Mouse (Mus musculus): Measurements from ENCODE around the gene Cxcl16. TPM values are rescaled to one million over a fixed set of nuclear protein-coding genes. Genes with fewer than 3 reads are reported as not detected.
"Not testable (repeated sequence)": the region's sequence is repeated elsewhere in the genome, so short reads cannot be mapped to it uniquely, and the experiment has no call there.

Cxcl16 gene
- polyA plus RNA-seq, 1 experiment from 2014 or later, result 7.3 TPM

GRCm38 (mm10) chr11:70432048-70432894 lies 27.5 kb downstream of the Cxcl16 start, which contains the start of gene Arrb2:
Gene Arrb2 (plus strand): TSS chr11:70432635.
- WGBS, result under 1% methylated on average over 69 of the region's 75 CpGs

GRCm38 (mm10) chr11:70431574-70431973 lies 28.2 kb downstream of the Cxcl16 start:
- ATAC-seq, result no peak
- Histone ChIP-seq H3K9me3 (ENCODE audit: control insufficient read depth, low read length) (no peaks in the 10 kb centered on the region), H3K4me1 (ENCODE audit: control insufficient read depth, insufficient read depth, low read depth, low read length) (peaks cover 17% of the 10 kb centered on the region), H3K9ac (ENCODE audit: low read depth, low read length) (peak overlapping the region; percentile 16), H3K4me2 (ENCODE audit: low read length) (peak overlapping the region; percentile 83), H3K27me3 (replicated peaks; ENCODE audit: control insufficient read depth, insufficient read depth, low read length) (no peaks in the 10 kb centered on the region), H3K36me3 (ENCODE audit: control insufficient read depth, insufficient read depth, low read length) (peaks cover 6% of the 10 kb centered on the region), H3K27ac (ENCODE audit: low read depth, low read length) (peak overlapping the region; percentile 56), H3K4me3 (ENCODE audit: low read length) (peak overlapping the region; percentile 78)
- 22% methylated on average over 5 of the region's 5 CpGs for WGBS

More at GRCm38 (mm10) chr11:70432048-70432894, 27.5 kb downstream of the Cxcl16 start, which contains the start of gene Arrb2:
- H3K27me3 ChIP-seq (replicated peaks; ENCODE audit: control insufficient read depth, insufficient read depth, low read length), result no peaks in the 10 kb centered on the region
- peaks cover 12% of the 10 kb centered on the region for H3K36me3 ChIP-seq (ENCODE audit: control insufficient read depth, insufficient read depth, low read length)
- no peaks in the 10 kb centered on the region for H3K9me3 ChIP-seq (ENCODE audit: control insufficient read depth, low read length)
- H3K4me2 ChIP-seq (ENCODE audit: low read length), result peak within 1 kb of the TSS; percentile 83
- peak within 1 kb of the TSS; percentile 78 for H3K4me3 ChIP-seq (ENCODE audit: low read length)
- peaks cover 17% of the 10 kb centered on the region for H3K4me1 ChIP-seq (ENCODE audit: control insufficient read depth, insufficient read depth, low read depth, low read length)
- H3K27ac ChIP-seq (ENCODE audit: low read depth, low read length), result peak within 1 kb of the TSS; percentile 95
- H3K9ac ChIP-seq (ENCODE audit: low read depth, low read length), result peak within 1 kb of the TSS; percentile 95
- peak; percentile 97 for ATAC-seq

DNA sequence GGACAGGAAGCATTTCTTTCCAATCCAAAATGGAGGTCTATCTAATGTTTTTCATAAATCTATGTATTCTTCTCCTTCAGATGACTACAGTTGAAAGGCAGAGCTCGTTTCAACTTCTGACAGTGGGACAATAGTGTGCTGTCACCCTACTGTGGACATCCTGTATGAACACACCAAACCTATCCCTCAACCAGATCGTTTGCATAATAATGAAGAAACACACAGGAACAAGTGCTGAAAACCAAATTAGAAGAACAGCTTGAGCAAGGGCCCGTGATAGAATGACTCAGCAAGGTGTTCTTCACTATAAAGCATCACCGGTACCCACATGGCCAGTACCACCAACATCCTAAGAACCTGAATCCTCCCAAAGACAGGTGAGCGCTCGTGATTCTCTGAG lies 33.2 kb downstream of the Cxcl16 start:
- 70% methylated on average over 6 of the region's 6 CpGs for WGBS
- not testable (repeated sequence) for H3K36me3 ChIP-seq (ENCODE audit: control insufficient read depth, insufficient read depth, low read length); H3K9ac ChIP-seq (ENCODE audit: low read depth, low read length); H3K27me3 ChIP-seq (replicated peaks; ENCODE audit: control insufficient read depth, insufficient read depth, low read length); ATAC-seq; H3K9me3 ChIP-seq (ENCODE audit: control insufficient read depth, low read length); H3K4me3 ChIP-seq (ENCODE audit: low read length); H3K4me1 ChIP-seq (ENCODE audit: control insufficient read depth, insufficient read depth, low read depth, low read length); H3K27ac ChIP-seq (ENCODE audit: low read depth, low read length); H3K4me2 ChIP-seq (ENCODE audit: low read length)

DNA sequence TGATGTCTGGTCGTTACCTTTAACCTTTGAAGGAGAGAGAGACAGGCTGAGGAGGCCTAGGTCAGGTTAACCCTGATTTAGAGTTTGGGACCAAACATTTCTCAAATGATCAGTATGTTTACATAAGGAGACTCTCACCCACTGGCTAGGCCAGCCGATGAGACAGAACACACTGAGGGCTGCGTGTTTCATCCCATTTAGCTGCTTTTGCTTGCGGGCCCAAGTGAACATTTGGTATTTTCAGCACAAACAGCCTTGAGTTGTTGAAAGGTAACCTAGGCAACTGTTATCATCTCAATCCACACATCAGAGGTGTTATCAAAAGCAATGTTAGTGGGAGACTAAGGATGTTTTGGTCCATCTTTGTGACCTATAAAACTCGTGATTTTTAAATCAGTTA lies 40.3 kb downstream of the Cxcl16 start:
- Histone ChIP-seq H3K4me2 (ENCODE audit: low read length) (no peak overlapping the region), H3K36me3 (ENCODE audit: control insufficient read depth, insufficient read depth, low read length) (no peaks in the 10 kb centered on the region), H3K27ac (ENCODE audit: low read depth, low read length) (no peak overlapping the region), H3K9ac (ENCODE audit: low read depth, low read length) (no peak overlapping the region), H3K4me1 (ENCODE audit: control insufficient read depth, insufficient read depth, low read depth, low read length) (no peaks in the 10 kb centered on the region), H3K27me3 (replicated peaks; ENCODE audit: control insufficient read depth, insufficient read depth, low read length) (no peaks in the 10 kb centered on the region), H3K9me3 (ENCODE audit: control insufficient read depth, low read length) (no peaks in the 10 kb centered on the region), H3K4me3 (ENCODE audit: low read length) (no peak overlapping the region)
- ATAC-seq, result no peak
- WGBS, result 74% methylated on average over 5 of the region's 5 CpGs

DNA sequence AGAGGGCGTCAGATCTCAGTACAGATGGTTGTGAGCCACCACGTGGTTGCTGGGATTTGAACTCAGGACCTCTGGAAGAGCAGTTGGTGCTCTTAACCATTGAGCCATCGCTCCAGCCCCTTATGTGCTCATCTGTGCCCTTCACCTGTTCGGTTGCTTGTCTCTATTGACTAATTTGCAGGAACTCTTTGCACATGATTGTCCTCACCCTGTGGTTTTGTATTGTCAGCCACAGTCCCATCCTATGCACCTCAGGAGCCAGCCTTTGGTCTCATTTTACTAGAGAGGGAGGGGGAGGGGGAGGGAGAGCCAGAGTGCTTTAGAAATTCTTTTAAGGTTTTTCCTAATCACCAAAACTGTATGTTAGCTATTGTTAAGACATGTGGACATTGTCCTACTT lies 41.6 kb downstream of the Cxcl16 start:
- no peak for ATAC-seq
- H3K4me1 ChIP-seq (ENCODE audit: control insufficient read depth, insufficient read depth, low read depth, low read length), result no peaks in the 10 kb centered on the region
- H3K36me3 ChIP-seq (ENCODE audit: control insufficient read depth, insufficient read depth, low read length), result no peaks in the 10 kb centered on the region
- H3K27ac ChIP-seq (ENCODE audit: low read depth, low read length), result no peak overlapping the region
- H3K9me3 ChIP-seq (ENCODE audit: control insufficient read depth, low read length), result no peaks in the 10 kb centered on the region
- 65% methylated on average over 4 of the region's 4 CpGs for WGBS
- H3K4me3 ChIP-seq (ENCODE audit: low read length), result no peak overlapping the region
- H3K9ac ChIP-seq (ENCODE audit: low read depth, low read length), result no peak overlapping the region
- H3K4me2 ChIP-seq (ENCODE audit: low read length), result no peak overlapping the region
- no peaks in the 10 kb centered on the region for H3K27me3 ChIP-seq (replicated peaks; ENCODE audit: control insufficient read depth, insufficient read depth, low read length)

GRCm38 (mm10) chr11:70413961-70414360 lies 45.8 kb downstream of the Cxcl16 start:
- Histone ChIP-seq H3K36me3 (ENCODE audit: control insufficient read depth, insufficient read depth, low read length) (no peaks in the 10 kb centered on the region), H3K27me3 (replicated peaks; ENCODE audit: control insufficient read depth, insufficient read depth, low read length) (no peaks in the 10 kb centered on the region), H3K4me3 (ENCODE audit: low read length) (no peak overlapping the region), H3K9ac (ENCODE audit: low read depth, low read length) (no peak overlapping the region), H3K4me1 (ENCODE audit: control insufficient read depth, insufficient read depth, low read depth, low read length) (peaks cover 3% of the 10 kb centered on the region), H3K4me2 (ENCODE audit: low read length) (no peak overlapping the region), H3K9me3 (ENCODE audit: control insufficient read depth, low read length) (no peaks in the 10 kb centered on the region), H3K27ac (ENCODE audit: low read depth, low read length) (no peak overlapping the region)
- ATAC-seq, result no peak
- WGBS, result 8% methylated on average over 3 of the region's 3 CpGs

GRCm38 (mm10) chr11:70412591-70412990 lies 47.2 kb downstream of the Cxcl16 start:
- no peak overlapping the region for H3K9ac ChIP-seq (ENCODE audit: low read depth, low read length)
- no peaks in the 10 kb centered on the region for H3K36me3 ChIP-seq (ENCODE audit: control insufficient read depth, insufficient read depth, low read length)
- no peak overlapping the region for H3K4me2 ChIP-seq (ENCODE audit: low read length)
- no peak for ATAC-seq
- H3K9me3 ChIP-seq (ENCODE audit: control insufficient read depth, low read length), result no peaks in the 10 kb centered on the region
- 74% methylated on average over 5 of the region's 5 CpGs for WGBS
- H3K27me3 ChIP-seq (replicated peaks; ENCODE audit: control insufficient read depth, insufficient read depth, low read length), result no peaks in the 10 kb centered on the region
- peaks cover 14% of the 10 kb centered on the region for H3K4me1 ChIP-seq (ENCODE audit: control insufficient read depth, insufficient read depth, low read depth, low read length)
- H3K4me3 ChIP-seq (ENCODE audit: low read length), result no peak overlapping the region
- H3K27ac ChIP-seq (ENCODE audit: low read depth, low read length), result no peak overlapping the region

GRCm38 (mm10) chr11:70410297-70410643 lies 49.5 kb downstream of the Cxcl16 start:
- peak overlapping the region; percentile 76 for H3K4me2 ChIP-seq (ENCODE audit: low read length)
- H3K4me1 ChIP-seq (ENCODE audit: control insufficient read depth, insufficient read depth, low read depth, low read length), result peaks cover 18% of the 10 kb centered on the region
- ATAC-seq, result no peak
- peak overlapping the region; percentile 84 for H3K4me3 ChIP-seq (ENCODE audit: low read length)
- H3K36me3 ChIP-seq (ENCODE audit: control insufficient read depth, insufficient read depth, low read length), result no peaks in the 10 kb centered on the region
- 62% methylated on average over 6 of the region's 6 CpGs for WGBS
- no peaks in the 10 kb centered on the region for H3K9me3 ChIP-seq (ENCODE audit: control insufficient read depth, low read length)
- no peaks in the 10 kb centered on the region for H3K27me3 ChIP-seq (replicated peaks; ENCODE audit: control insufficient read depth, insufficient read depth, low read length)
- H3K27ac ChIP-seq (ENCODE audit: low read depth, low read length), result peak overlapping the region; percentile 75
- H3K9ac ChIP-seq (ENCODE audit: low read depth, low read length), result peak overlapping the region; percentile 96

DNA sequence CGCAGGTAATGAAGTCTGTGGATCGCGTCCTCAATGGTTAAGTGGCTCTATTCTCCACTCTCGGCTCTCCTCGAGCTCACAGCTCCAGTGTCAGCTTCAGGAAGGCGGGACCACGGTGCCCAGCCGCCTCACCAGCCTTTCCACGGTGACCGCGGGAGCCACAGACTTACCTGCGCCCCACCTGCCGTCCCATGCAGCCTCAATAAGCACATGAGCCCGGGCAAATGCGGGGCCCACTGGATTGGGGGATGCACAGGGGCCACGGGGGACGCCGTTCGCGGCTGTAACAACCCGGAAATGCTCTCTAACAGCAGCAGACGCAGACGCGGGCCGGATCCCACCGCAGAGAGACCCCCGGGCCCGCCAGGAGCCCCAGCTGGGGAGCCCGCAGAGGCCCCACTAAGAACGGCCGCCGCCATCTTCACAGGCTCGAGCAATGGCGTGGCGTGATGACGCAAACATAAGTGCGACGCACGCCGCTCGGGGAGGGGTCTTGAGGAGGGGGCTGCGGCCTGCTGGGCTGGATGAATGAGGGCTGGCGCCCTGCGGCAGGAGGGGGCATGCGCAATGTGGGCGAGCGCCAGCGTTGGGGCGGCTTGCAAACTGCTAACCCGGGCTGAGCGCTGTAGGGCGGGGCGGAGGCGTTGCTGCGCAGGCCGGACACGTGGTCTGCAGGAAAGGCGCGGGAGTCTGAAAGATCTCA lies 50.0 kb downstream of the Cxcl16 start, which contains the start of gene Pelp1:
Pelp1 (minus strand) TSS at position 438 of the 703 bp plus-strand sequence.
- under 1% methylated on average over 57 of the region's 59 CpGs for WGBS
- Histone ChIP-seq H3K4me2 (ENCODE audit: low read length) (peak within 1 kb of the TSS; percentile 76), H3K9me3 (ENCODE audit: control insufficient read depth, low read length) (no peaks in the 10 kb centered on the region), H3K4me1 (ENCODE audit: control insufficient read depth, insufficient read depth, low read depth, low read length) (peaks cover 18% of the 10 kb centered on the region), H3K4me3 (ENCODE audit: low read length) (peak within 1 kb of the TSS; percentile 84), H3K36me3 (ENCODE audit: control insufficient read depth, insufficient read depth, low read length) (no peaks in the 10 kb centered on the region), H3K27me3 (replicated peaks; ENCODE audit: control insufficient read depth, insufficient read depth, low read length) (no peaks in the 10 kb centered on the region), H3K27ac (ENCODE audit: low read depth, low read length) (peak within 1 kb of the TSS; percentile 75), H3K9ac (ENCODE audit: low read depth, low read length) (peak within 1 kb of the TSS; percentile 96)
- ATAC-seq, result peak; percentile 98

All from hindbrain, embryonic 16.5 days (tissue).